Mouse (Mus musculus) ES-E14 (cell line): ENCODE data around the gene Uhrf1bp1l. TPM values are rescaled to one million over a fixed set of nuclear protein-coding genes. Genes with fewer than 3 reads are reported as not detected.

Experiments
- DNase-seq: peaks from one replicate; pipeline ENCODE4 v3.0.0-alpha.2; 2013; ENCODE audit warnings: low read depth, low spot score
- H3K27ac ChIP-seq: 2 replicates; pipeline ENCODE4 v1.5.1; 2012; ENCODE audit warnings: low read depth, mild to moderate bottlenecking, low read length, moderate library complexity, mixed read lengths; ENCODE audit not compliant: poor library complexity, insufficient read depth, severe bottlenecking
- H3K36me3 ChIP-seq: 2 replicates; pipeline ENCODE4 v1.6.1; 2012; ENCODE audit warnings: mild to moderate bottlenecking, low read length, moderate library complexity, mixed read lengths; ENCODE audit not compliant: control insufficient read depth, poor library complexity, insufficient read depth, severe bottlenecking
- H3K4me1 ChIP-seq, 2 experiments: fragments of 150-350 bp in 1 of 2; sonication (generic) in 1 of 2; 2 replicates each; pipeline ENCODE4 v1.6.1; 2012; ENCODE audit warnings: low read length in 2 of 2, mild to moderate bottlenecking in 1 of 2, mixed read lengths in 1 of 2; ENCODE audit not compliant: control insufficient read depth in 2 of 2, insufficient read depth in 2 of 2, poor library complexity in 1 of 2
- H3K4me3 ChIP-seq, 2 experiments: fragments of 150-350 bp in 1 of 2; sonication (generic) in 1 of 2; 2 replicates each; pipeline ENCODE4 v1.5.1; 2012; ENCODE audit warnings: low read length in 2 of 2, low read depth in 1 of 2, mild to moderate bottlenecking in 1 of 2, mixed read lengths in 1 of 2; ENCODE audit not compliant: insufficient read depth in 1 of 2, poor library complexity in 1 of 2, severe bottlenecking in 1 of 2
- H3K9ac ChIP-seq: 2 replicates; pipeline ENCODE4 v1.6.1; 2012; ENCODE audit warnings: low read depth, mild to moderate bottlenecking, low read length, mixed read lengths; ENCODE audit not compliant: poor library complexity, insufficient read depth, severe bottlenecking
- H3K9me3 ChIP-seq: fragments of 150-350 bp; sonication (generic); 2 replicates; pipeline ENCODE4 v1.6.1; 2012; ENCODE audit warnings: low read depth, mild to moderate bottlenecking, low read length; ENCODE audit not compliant: control insufficient read depth, insufficient read depth
- CHD2 ChIP-seq: IDR thresholded peaks from 2 replicates; pipeline ENCODE4 v1.6.1; 2014; ENCODE audit warnings: mild to moderate bottlenecking, low read depth, low read length, inconsistent platforms
- HCFC1 ChIP-seq: IDR thresholded peaks from 2 replicates; pipeline ENCODE4 v1.6.1; 2012; ENCODE audit warnings: low read length, inconsistent platforms, borderline replicate concordance; ENCODE audit not compliant: insufficient read depth
- MAFK ChIP-seq: IDR thresholded peaks from 2 replicates; pipeline ENCODE4 v1.6.1; 2014; ENCODE audit warnings: mild to moderate bottlenecking, low read depth, low read length, inconsistent platforms; ENCODE audit not compliant: insufficient read depth
- ZC3H11A ChIP-seq: IDR thresholded peaks from 2 replicates; pipeline ENCODE4 v1.6.1; 2012; ENCODE audit warnings: low read depth, mild to moderate bottlenecking, inconsistent platforms, low read length, borderline replicate concordance
- ZNF384 ChIP-seq: IDR thresholded peaks from 2 replicates; pipeline ENCODE4 v1.6.1; 2012; ENCODE audit warnings: low read depth, low read length, inconsistent platforms
- in situ Hi-C, 2 experiments: fragments of 600-800 bp; cut with MboI; formaldehyde crosslinking; loops; one replicate each; pipeline ENCODE4 v1.15.1; 2025; ENCODE audit warnings: low sequenced_read_pairs in 2 of 2, inconsistent platforms in 1 of 2; ENCODE audit not compliant: unreplicated experiment in 2 of 2
- total RNA-seq: library from RNA; depleted of rRNA; stranded (reverse); fragments of 300-350 nt; gene quantifications from 2 replicates; pipeline ENCODE4 v1.2.3, GENCODE M21; 2012

Uhrf1bp1l gene
- total RNA-seq, 1 experiment = 32.3 TPM

- Histone ChIP-seq H3K4me3 (no peak overlapping the region), H3K36me3 (no peaks in the 10 kb centered on the region), H3K9ac (no peak overlapping the region), H3K4me1 (no peaks in the 10 kb centered on the region), H3K9me3 (no peaks in the 10 kb centered on the region), H3K27ac (no peak overlapping the region)
- no peak for DNase-seq
- in situ Hi-C loops = no loop called here
- no peak for TF ChIP-seq CHD2
- TF ChIP-seq ZC3H11A = no peak
- TF ChIP-seq MAFK = no peak
- TF ChIP-seq HCFC1 = no peak
- TF ChIP-seq ZNF384 = no peak
These were observed 24.3 kb downstream of the Uhrf1bp1l start for GRCm38 (mm10) chr10:89769096-89769495.

- TF ChIP-seq HCFC1 (no peak), ZC3H11A (no peak), CHD2 (no peak)
- Histone ChIP-seq H3K36me3 (no peaks in the 10 kb centered on the region), H3K27ac (no peak overlapping the region), H3K9me3 (no peaks in the 10 kb centered on the region), H3K4me1 (no peaks in the 10 kb centered on the region), H3K9ac (no peak overlapping the region), H3K4me3 (no peak overlapping the region)
- no peak for DNase-seq
- in situ Hi-C loops = no loop called here
These were observed 27.1 kb downstream of the Uhrf1bp1l start for GRCm38 (mm10) chr10:89771894-89772293.

DNA sequence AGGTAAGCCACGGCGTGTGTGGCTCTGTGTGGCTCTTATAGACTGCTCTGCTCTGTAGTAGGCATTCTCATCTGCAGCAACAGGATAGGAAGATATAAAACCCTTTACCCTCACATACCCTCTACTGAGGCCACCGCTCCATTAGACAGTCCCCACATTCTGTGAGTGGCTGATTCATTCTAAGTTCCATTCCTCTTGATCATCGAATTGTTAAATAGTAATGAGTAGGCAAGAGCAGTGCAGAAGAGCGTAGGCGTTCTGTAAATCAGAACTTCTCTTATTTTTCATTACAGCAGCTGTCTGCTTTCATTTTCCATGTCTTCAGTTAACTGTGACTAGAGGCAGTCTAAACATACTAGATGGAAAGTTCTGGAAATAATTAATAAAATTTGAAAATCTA is 31.2 kb downstream of the Uhrf1bp1l start:
- no peaks in the 10 kb centered on the region for H3K9me3 ChIP-seq
- no peaks in the 10 kb centered on the region; the same call in 1 of the 2 replicates for H3K36me3 ChIP-seq
- in situ Hi-C loops = no loop called here
- no peak overlapping the region for H3K27ac ChIP-seq
- no peak overlapping the region for H3K9ac ChIP-seq
- H3K4me1 ChIP-seq = no peaks in the 10 kb centered on the region
- no peak overlapping the region for H3K4me3 ChIP-seq
- no peak for DNase-seq
- TF ChIP-seq ZC3H11A (no peak), CHD2 (no peak), ZNF384 (no peak), MAFK (no peak), HCFC1 (no peak)

- no peaks in the 10 kb centered on the region for H3K9me3 ChIP-seq
- DNase-seq = no peak
- H3K27ac ChIP-seq = no peak overlapping the region
- H3K4me1 ChIP-seq = no peaks in the 10 kb centered on the region
- H3K9ac ChIP-seq = no peak overlapping the region
- in situ Hi-C loops = no loop called here
- TF ChIP-seq ZC3H11A (no peak), CHD2 (no peak), HCFC1 (no peak), MAFK (no peak), ZNF384 (no peak)
- H3K36me3 ChIP-seq = no peaks in the 10 kb centered on the region; the same call in 1 of the 2 replicates
- H3K4me3 ChIP-seq = no peak overlapping the region
These were observed 47.1 kb downstream of the Uhrf1bp1l start for GRCm38 (mm10) chr10:89791870-89792269.

- DNase-seq = no peak
These were observed 49.3 kb downstream of the Uhrf1bp1l start for GRCm38 (mm10) chr10:89794121-89794520.

More at GRCm38 (mm10) chr10:89794121-89794520, 49.3 kb downstream of the Uhrf1bp1l start:
- Histone ChIP-seq H3K4me1 (no peaks in the 10 kb centered on the region), H3K9me3 (no peaks in the 10 kb centered on the region), H3K27ac (no peak overlapping the region), H3K36me3 (no peaks in the 10 kb centered on the region), H3K9ac (no peak overlapping the region), H3K4me3 (no peak overlapping the region)
- TF ChIP-seq CHD2 (no peak), ZNF384 (no peak), MAFK (no peak), ZC3H11A (no peak), HCFC1 (no peak)
- in situ Hi-C loops = no loop called here
